Mouse (Mus musculus) forebrain, embryonic 13.5 days (tissue): Measurements from ENCODE around the gene Ltc4s. TPM values are rescaled to one million over a fixed set of nuclear protein-coding genes. Genes with fewer than 3 reads are reported as not detected.
A peak's percentile ranks its signal among the peaks of the same experiment; 100 is the strongest.

Experiments
- ATAC-seq: fragments of 200-750 bp; cut with Nextera tagmentation; 2 replicates; pipeline ENCODE4 v1.8.0; 2017
- H3K27ac ChIP-seq: fragments of 300-500 bp; sonication (generic); 2 replicates; pipeline ENCODE4 v1.5.1; 2015; ENCODE audit warnings: inconsistent platforms, mild to moderate bottlenecking, moderate library complexity
- H3K27me3 ChIP-seq: fragments of 300-500 bp; sonication (generic); 2 replicates; pipeline ENCODE4 v1.6.1; 2015; ENCODE audit warnings: mild to moderate bottlenecking, inconsistent platforms
- H3K36me3 ChIP-seq: fragments of 300-500 bp; sonication (generic); 2 replicates; pipeline ENCODE4 v1.6.1; 2015; ENCODE audit warnings: mild to moderate bottlenecking, inconsistent platforms; ENCODE audit not compliant: poor library complexity, severe bottlenecking
- H3K4me1 ChIP-seq: fragments of 300-500 bp; sonication (generic); 2 replicates; pipeline ENCODE4 v1.6.1; 2015; ENCODE audit warnings: inconsistent platforms
- H3K4me2 ChIP-seq: fragments of 300-500 bp; sonication (generic); 2 replicates; pipeline ENCODE4 v1.6.1; 2015; ENCODE audit warnings: inconsistent platforms, mild to moderate bottlenecking, moderate library complexity
- H3K4me3 ChIP-seq: fragments of 300-500 bp; sonication (generic); 2 replicates; pipeline ENCODE4 v1.5.1; 2015; ENCODE audit warnings: mild to moderate bottlenecking, inconsistent platforms
- H3K9ac ChIP-seq: fragments of 300-500 bp; sonication (generic); 2 replicates; pipeline ENCODE4 v1.6.1; 2015; ENCODE audit warnings: mild to moderate bottlenecking, inconsistent platforms
- H3K9me3 ChIP-seq: fragments of 300-500 bp; sonication (generic); replicated peaks from 2 replicates; pipeline ENCODE4 v1.6.1; 2016; ENCODE audit warnings: inconsistent platforms
- WGBS: fragments of 180-500 bp; shearing (Covaris S2); methylation state at CpG from one replicate; pipeline ENCODE4 v1.1.7; 2015; 5-methylcytosine and 5-hydroxymethylcytosine counted together
- polyA plus RNA-seq: library from polyadenylated mRNA; unstranded; fragments of >200 nt; fragmentation: Nextera tagmentation; extraction: Ambion mirVana; gene quantifications from 2 replicates; pipeline ENCODE4 v1.2.1, GENCODE M21; 2015

Ltc4s gene
- polyA plus RNA-seq: 1.1 and 1.2 TPM in 2 replicates

DNA sequence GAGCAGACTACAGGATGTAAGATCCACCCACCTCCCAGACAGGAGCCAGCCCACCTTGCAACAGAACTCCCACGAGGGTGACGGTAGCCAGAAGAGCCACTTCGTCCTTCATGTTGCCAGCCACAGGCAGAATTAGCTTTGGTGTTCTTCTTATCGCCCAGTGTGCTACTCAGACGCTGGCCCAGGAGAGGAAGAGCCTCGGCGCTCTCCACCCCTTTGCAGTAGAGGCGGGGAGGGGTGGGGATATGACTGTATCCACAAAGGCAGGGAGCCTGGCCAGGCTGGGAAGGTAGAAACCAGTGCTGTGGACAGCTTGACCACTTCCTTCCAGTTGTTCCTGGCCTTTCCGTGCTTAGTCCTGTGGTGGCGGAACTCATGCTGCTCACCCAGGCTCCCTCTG is at the start of gene Ltc4s:
TSS of gene Ltc4s (minus strand) at position 293 of the 400 bp plus-strand sequence.
- Histone ChIP-seq H3K9me3 (no peaks in the 10 kb centered on the region), H3K4me1 (peaks cover 18% of the 10 kb centered on the region), H3K27me3 (peaks cover 27% of the 10 kb centered on the region), H3K4me2 (peak within 1 kb of the TSS; percentile 92), H3K27ac (no peak within 1 kb of the TSS), H3K36me3 (peaks cover 21% of the 10 kb centered on the region), H3K9ac (no peak within 1 kb of the TSS), H3K4me3 (peak within 1 kb of the TSS; percentile 64)
- ATAC-seq: no peak
- WGBS: 45% methylated on average over 10 of the region's 10 CpGs

GRCm38 (mm10) chr11:50286428-50286827 is 48.0 kb upstream of the Ltc4s start:
- Histone ChIP-seq H3K4me3 (no peak overlapping the region), H3K27ac (no peak overlapping the region), H3K27me3 (no peaks in the 10 kb centered on the region), H3K4me2 (no peak overlapping the region), H3K9me3 (no peaks in the 10 kb centered on the region), H3K4me1 (peaks cover 31% of the 10 kb centered on the region), H3K9ac (no peak overlapping the region), H3K36me3 (peaks cover 30% of the 10 kb centered on the region)
- WGBS: 82% methylated on average over 1 of the region's 1 CpGs
- no peak for ATAC-seq

GRCm38 (mm10) chr11:50285696-50286095 is 47.3 kb upstream of the Ltc4s start:
- WGBS: 96% methylated on average over 7 of the region's 7 CpGs
- Histone ChIP-seq H3K4me2 (no peak overlapping the region), H3K4me3 (no peak overlapping the region), H3K9me3 (no peaks in the 10 kb centered on the region), H3K27me3 (no peaks in the 10 kb centered on the region), H3K27ac (no peak overlapping the region), H3K4me1 (peaks cover 28% of the 10 kb centered on the region), H3K36me3 (peaks cover 37% of the 10 kb centered on the region), H3K9ac (no peak overlapping the region)
- no peak for ATAC-seq

- no peaks in the 10 kb centered on the region for H3K27me3 ChIP-seq
- no peak overlapping the region for H3K4me3 ChIP-seq
- WGBS: 97% methylated on average over 5 of the region's 5 CpGs
- H3K27ac ChIP-seq: no peak overlapping the region
- H3K9ac ChIP-seq: no peak overlapping the region
- H3K9me3 ChIP-seq: no peaks in the 10 kb centered on the region
- H3K4me2 ChIP-seq: no peak overlapping the region
- no peak for ATAC-seq
- peaks cover 24% of the 10 kb centered on the region for H3K4me1 ChIP-seq
- peaks cover 39% of the 10 kb centered on the region for H3K36me3 ChIP-seq
Observed at GRCm38 (mm10) chr11:50285263-50285662, 46.8 kb upstream of the Ltc4s start.

DNA sequence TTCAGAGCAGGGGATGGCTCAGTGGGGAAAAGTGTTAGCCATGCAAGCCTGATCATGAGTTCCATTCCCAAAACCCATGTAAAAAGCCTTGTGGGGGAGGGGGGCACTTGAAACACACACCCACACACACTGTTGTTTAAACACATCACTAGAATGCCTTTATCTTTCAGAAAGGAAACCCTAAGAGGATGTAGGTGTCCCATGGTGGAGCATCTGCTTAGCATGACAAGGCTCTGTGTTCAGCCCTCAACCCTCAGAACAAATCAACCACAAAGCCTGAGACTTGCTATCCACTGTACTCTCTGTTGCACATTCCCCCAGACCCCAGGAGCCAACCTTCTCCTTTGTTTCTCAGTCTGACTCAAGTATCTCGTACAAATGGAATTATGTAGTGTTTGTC is 41.6 kb upstream of the Ltc4s start:
- Histone ChIP-seq H3K4me2 (no peak overlapping the region), H3K27me3 (no peaks in the 10 kb centered on the region), H3K4me1 (no peaks in the 10 kb centered on the region), H3K36me3 (peaks cover 18% of the 10 kb centered on the region), H3K4me3 (no peak overlapping the region), H3K9ac (no peak overlapping the region), H3K9me3 (no peaks in the 10 kb centered on the region), H3K27ac (no peak overlapping the region)
- no peak for ATAC-seq
- 69% methylated on average over 1 of the region's 1 CpGs for whole genome bisulfite sequencing

DNA sequence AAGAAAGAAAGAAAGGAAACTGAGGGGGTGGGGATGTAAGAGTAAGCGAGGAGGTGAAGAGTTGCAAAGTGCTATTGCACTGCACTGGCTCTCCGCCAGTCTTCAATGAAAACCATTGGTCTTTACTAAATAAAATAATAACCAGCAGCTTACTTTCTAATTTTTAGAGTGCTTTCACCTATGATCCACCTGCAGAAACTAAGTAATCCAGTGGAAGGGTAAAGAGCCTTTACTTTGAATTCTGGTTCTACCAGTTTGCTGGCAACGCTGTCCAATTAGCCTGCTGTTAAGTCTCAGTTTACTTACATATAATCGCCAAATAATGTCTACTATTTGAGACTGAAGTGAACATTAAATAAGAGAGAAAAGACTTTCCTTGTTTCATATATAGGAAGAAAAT is 40.6 kb upstream of the Ltc4s start:
- ATAC-seq: no peak
- no peaks in the 10 kb centered on the region for H3K9me3 ChIP-seq
- H3K4me3 ChIP-seq: no peak overlapping the region
- H3K27me3 ChIP-seq: no peaks in the 10 kb centered on the region
- H3K36me3 ChIP-seq: peaks cover 18% of the 10 kb centered on the region
- H3K9ac ChIP-seq: no peak overlapping the region
- H3K4me1 ChIP-seq: no peaks in the 10 kb centered on the region
- no peak overlapping the region for H3K4me2 ChIP-seq
- H3K27ac ChIP-seq: no peak overlapping the region
- WGBS: 94% methylated on average over 4 of the region's 4 CpGs

- ATAC-seq: no peak
- Histone ChIP-seq H3K27me3 (no peaks in the 10 kb centered on the region), H3K4me3 (no peak overlapping the region), H3K9me3 (no peaks in the 10 kb centered on the region), H3K4me1 (peaks cover 6% of the 10 kb centered on the region; the same call in 1 of the 2 replicates), H3K4me2 (no peak overlapping the region), H3K9ac (no peak overlapping the region), H3K36me3 (peaks cover 18% of the 10 kb centered on the region), H3K27ac (no peak overlapping the region)
- 94% methylated on average over 6 of the region's 6 CpGs for WGBS
Observed at GRCm38 (mm10) chr11:50277706-50278105, 39.3 kb upstream of the Ltc4s start.

DNA sequence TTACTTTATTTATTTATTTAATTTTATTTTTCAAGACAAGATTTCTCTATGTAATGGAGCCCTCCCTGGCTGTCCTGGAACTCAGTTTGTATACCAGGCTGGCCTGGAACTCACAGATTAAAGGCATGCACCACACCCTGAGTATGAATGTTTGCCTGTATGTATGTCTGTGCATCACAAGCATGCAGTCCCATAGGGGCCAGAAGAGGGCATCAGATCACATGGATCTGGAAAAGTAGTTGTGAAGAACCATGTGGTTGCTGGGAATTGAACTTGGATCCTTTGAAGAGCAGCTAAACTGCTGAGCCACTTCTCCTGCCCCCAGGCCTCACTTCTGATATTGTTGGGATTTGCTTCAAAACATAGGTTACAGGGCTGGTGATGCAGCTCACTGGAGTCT is 38.6 kb upstream of the Ltc4s start:
- Histone ChIP-seq H3K9ac (no peak overlapping the region), H3K27me3 (no peaks in the 10 kb centered on the region), H3K4me1 (peaks cover 7% of the 10 kb centered on the region; the same call in 1 of the 2 replicates), H3K36me3 (peaks cover 18% of the 10 kb centered on the region), H3K9me3 (no peaks in the 10 kb centered on the region), H3K4me3 (no peak overlapping the region), H3K4me2 (no peak overlapping the region), H3K27ac (no peak overlapping the region)
- no peak for ATAC-seq

DNA sequence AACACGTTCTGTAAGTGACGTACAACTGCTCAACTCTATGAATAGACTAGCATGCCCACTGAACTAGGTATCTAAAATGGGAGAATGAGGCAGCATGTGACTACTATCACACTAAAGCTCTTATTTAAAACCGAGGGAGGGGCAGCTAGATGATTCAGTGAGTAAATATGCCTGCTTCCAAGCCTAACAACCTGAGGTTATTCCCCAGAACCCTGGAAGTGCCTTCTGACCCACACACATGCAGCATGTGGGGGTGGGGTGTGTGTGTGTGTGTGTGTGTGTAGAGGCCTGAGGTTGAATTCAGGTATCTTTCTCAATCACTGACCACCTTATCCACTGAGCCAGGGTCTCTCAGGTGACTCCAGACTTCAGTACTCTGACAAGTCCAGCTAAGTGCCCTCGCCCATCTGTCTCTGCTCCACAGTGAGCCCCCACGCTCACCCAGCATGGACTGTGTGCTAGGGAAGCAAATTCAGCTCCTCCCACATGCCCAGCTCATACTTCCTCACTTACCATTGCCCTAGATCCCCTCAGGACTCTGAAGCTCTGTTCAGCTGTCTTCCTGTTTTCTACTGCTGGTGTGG is 37.2 kb upstream of the Ltc4s start:
- Histone ChIP-seq H3K36me3 (peaks cover 10% of the 10 kb centered on the region), H3K27ac (no peak overlapping the region), H3K9ac (no peak overlapping the region), H3K27me3 (no peaks in the 10 kb centered on the region), H3K4me1 (peaks cover 7% of the 10 kb centered on the region; the same call in 1 of the 2 replicates), H3K4me2 (no peak overlapping the region), H3K4me3 (no peak overlapping the region), H3K9me3 (no peaks in the 10 kb centered on the region)
- ATAC-seq: no peak
- 92% methylated on average over 5 of the region's 5 CpGs for WGBS

DNA sequence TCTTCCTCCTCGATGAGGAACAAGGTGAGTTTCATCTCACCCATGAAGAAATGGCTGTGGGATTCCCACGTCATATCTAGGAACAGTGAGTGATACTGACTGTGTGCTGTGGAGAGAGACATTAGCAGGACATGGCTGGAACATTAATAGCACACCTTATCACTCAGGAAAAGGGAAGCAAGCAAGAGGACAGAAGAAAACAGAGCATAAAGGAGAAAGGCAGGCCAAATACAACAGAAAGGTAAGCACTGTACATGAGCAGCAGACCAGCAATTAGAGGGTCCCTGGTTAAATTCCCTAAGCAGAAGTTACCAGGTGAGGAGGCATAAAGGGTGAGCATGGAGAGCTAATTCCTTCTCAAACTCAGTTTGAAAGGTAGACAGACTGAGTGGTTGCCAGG is 36.7 kb upstream of the Ltc4s start:
- Histone ChIP-seq H3K27ac (no peak overlapping the region), H3K4me3 (no peak overlapping the region), H3K4me2 (no peak overlapping the region), H3K27me3 (no peaks in the 10 kb centered on the region), H3K4me1 (peaks cover 7% of the 10 kb centered on the region; the same call in 1 of the 2 replicates), H3K36me3 (peaks cover 9% of the 10 kb centered on the region), H3K9me3 (no peaks in the 10 kb centered on the region), H3K9ac (no peak overlapping the region)
- no peak for ATAC-seq
- WGBS: 96% methylated on average over 2 of the region's 2 CpGs

DNA sequence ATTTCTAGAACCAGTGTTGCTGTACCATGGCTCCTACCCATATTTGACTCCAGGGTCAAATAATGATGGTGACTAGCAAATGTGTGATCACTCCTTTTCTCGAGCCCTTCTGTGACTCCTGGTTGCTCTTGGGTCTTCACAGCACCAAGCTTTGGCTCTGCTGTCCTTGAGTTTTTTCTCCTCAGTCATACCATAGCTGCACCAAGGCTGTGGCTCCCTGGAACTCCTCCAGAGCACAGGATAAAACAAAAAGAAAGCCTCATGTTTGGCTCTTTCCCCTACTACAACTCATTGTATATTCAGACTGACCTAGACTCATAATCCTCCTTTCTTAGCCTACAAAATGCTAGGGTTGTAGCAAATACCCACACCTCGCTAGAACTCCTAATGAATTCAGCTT is 34.4 kb upstream of the Ltc4s start:
- no peak overlapping the region for H3K4me3 ChIP-seq
- H3K9ac ChIP-seq: no peak overlapping the region
- no peaks in the 10 kb centered on the region for H3K27me3 ChIP-seq
- peaks cover 7% of the 10 kb centered on the region; the same call in 1 of the 2 replicates for H3K4me1 ChIP-seq
- peaks cover 8% of the 10 kb centered on the region for H3K36me3 ChIP-seq
- ATAC-seq: no peak
- no peaks in the 10 kb centered on the region for H3K9me3 ChIP-seq
- 77% methylated on average over 2 of the region's 2 CpGs for WGBS
- H3K27ac ChIP-seq: no peak overlapping the region
- H3K4me2 ChIP-seq: no peak overlapping the region

GRCm38 (mm10) chr11:50269885-50270284 is 31.5 kb upstream of the Ltc4s start:
- Histone ChIP-seq H3K9me3 (no peaks in the 10 kb centered on the region), H3K4me1 (peaks cover 7% of the 10 kb centered on the region; the same call in 1 of the 2 replicates), H3K36me3 (peaks cover 27% of the 10 kb centered on the region), H3K27me3 (no peaks in the 10 kb centered on the region), H3K4me2 (no peak overlapping the region), H3K9ac (no peak overlapping the region), H3K27ac (no peak overlapping the region), H3K4me3 (no peak overlapping the region)
- ATAC-seq: no peak
- WGBS: 91% methylated on average over 1 of the region's 1 CpGs

DNA sequence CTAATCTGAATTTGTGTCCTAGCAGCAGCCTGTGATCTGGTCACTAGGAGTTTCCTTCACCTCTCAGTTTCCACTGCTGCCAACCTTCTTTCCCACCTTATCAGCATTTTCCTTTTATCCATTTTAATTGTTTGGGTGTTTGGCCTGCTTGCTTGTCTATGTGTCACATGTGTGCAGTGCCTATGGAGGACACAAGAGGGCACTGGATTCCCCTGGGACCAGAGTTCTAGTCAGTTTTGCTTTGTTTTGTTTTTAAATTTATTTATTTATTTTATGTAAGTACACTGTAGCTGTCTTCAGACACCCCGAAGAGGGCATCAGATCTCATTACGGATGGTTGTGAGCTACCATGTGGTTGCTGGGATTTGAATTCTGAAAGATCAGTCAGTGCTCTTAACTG is 30.7 kb upstream of the Ltc4s start:
- no peak for ATAC-seq
- Histone ChIP-seq H3K27ac (no peak overlapping the region), H3K36me3 (peaks cover 34% of the 10 kb centered on the region), H3K9ac (no peak overlapping the region), H3K27me3 (no peaks in the 10 kb centered on the region), H3K4me1 (peaks cover 7% of the 10 kb centered on the region; the same call in 1 of the 2 replicates), H3K9me3 (no peaks in the 10 kb centered on the region), H3K4me3 (no peak overlapping the region), H3K4me2 (no peak overlapping the region)
- 96% methylated on average over 2 of the region's 2 CpGs for WGBS
